Mouse (Mus musculus): Measurements from ENCODE around the gene Srrm1. TPM values are rescaled to one million over a fixed set of nuclear protein-coding genes. Genes with fewer than 3 reads are reported as not detected.
A peak's percentile ranks its signal among the peaks of the same experiment; 100 is the strongest.

Srrm1 gene
- polyA plus RNA-seq, 1 experiment from 2014 or later, result 238 TPM

GRCm38 (mm10) chr4:135313111-135313691 is 39.9 kb downstream of the Srrm1 start:
- H3K4me3 ChIP-seq, result no peak overlapping the region
- H3K4me1 ChIP-seq, result peaks cover 21% of the 10 kb centered on the region
- no peaks in the 10 kb centered on the region for H3K9me3 ChIP-seq (replicated peaks)
- WGBS, result 65% methylated on average over 17 of the region's 17 CpGs
- no peak overlapping the region for H3K9ac ChIP-seq
- H3K36me3 ChIP-seq, result peaks cover 34% of the 10 kb centered on the region
- 0 out of 2 replicates have a peak overlapping the region, but pooled peaks have one; percentile 4 for H3K27ac ChIP-seq
- ATAC-seq (ENCODE audit: low FRiP score), result no peak
- no peak overlapping the region for H3K4me2 ChIP-seq (replicated peaks)
- no peaks in the 10 kb centered on the region for H3K27me3 ChIP-seq

GRCm38 (mm10) chr4:135312706-135313105 is 40.4 kb downstream of the Srrm1 start:
- no peak for ATAC-seq (ENCODE audit: low FRiP score)
- no peaks in the 10 kb centered on the region for H3K9me3 ChIP-seq (replicated peaks)
- no peak overlapping the region for H3K9ac ChIP-seq
- H3K27me3 ChIP-seq, result no peaks in the 10 kb centered on the region
- peaks cover 31% of the 10 kb centered on the region for H3K36me3 ChIP-seq
- no peak overlapping the region for H3K4me3 ChIP-seq
- WGBS, result 40% methylated on average over 4 of the region's 4 CpGs
- H3K4me1 ChIP-seq, result peaks cover 21% of the 10 kb centered on the region
- no peak overlapping the region for H3K4me2 ChIP-seq (replicated peaks)
- peak overlapping the region; percentile 4; the same call in 1 of the 2 replicates for H3K27ac ChIP-seq

GRCm38 (mm10) chr4:135310371-135310770 is 42.8 kb downstream of the Srrm1 start:
- no peak for ATAC-seq (ENCODE audit: low FRiP score)
- WGBS, result 83% methylated on average over 8 of the region's 8 CpGs
- no peak overlapping the region for H3K4me3 ChIP-seq
- no peaks in the 10 kb centered on the region for H3K27me3 ChIP-seq
- H3K27ac ChIP-seq, result no peak overlapping the region
- no peaks in the 10 kb centered on the region for H3K9me3 ChIP-seq (replicated peaks)
- peaks cover 25% of the 10 kb centered on the region for H3K4me1 ChIP-seq
- H3K36me3 ChIP-seq, result peaks cover 12% of the 10 kb centered on the region
- H3K9ac ChIP-seq, result no peak overlapping the region
- H3K4me2 ChIP-seq (replicated peaks), result no peak overlapping the region

GRCm38 (mm10) chr4:135309726-135310125 is 43.4 kb downstream of the Srrm1 start:
- ATAC-seq (ENCODE audit: low FRiP score), result no peak
- Histone ChIP-seq H3K9me3 (replicated peaks) (no peaks in the 10 kb centered on the region), H3K27me3 (no peaks in the 10 kb centered on the region), H3K4me3 (no peak overlapping the region), H3K9ac (no peak overlapping the region), H3K4me2 (replicated peaks) (no peak overlapping the region), H3K4me1 (peaks cover 25% of the 10 kb centered on the region), H3K27ac (no peak overlapping the region), H3K36me3 (peaks cover 5% of the 10 kb centered on the region)
- WGBS, result 67% methylated on average over 5 of the region's 5 CpGs

GRCm38 (mm10) chr4:135309112-135309659 is 43.9 kb downstream of the Srrm1 start:
- Histone ChIP-seq H3K4me3 (no peak overlapping the region), H3K9me3 (replicated peaks) (no peaks in the 10 kb centered on the region), H3K27me3 (no peaks in the 10 kb centered on the region), H3K4me2 (replicated peaks) (no peak overlapping the region), H3K36me3 (no peaks in the 10 kb centered on the region), H3K27ac (no peak overlapping the region), H3K4me1 (peaks cover 25% of the 10 kb centered on the region), H3K9ac (no peak overlapping the region)
- no peak for ATAC-seq (ENCODE audit: low FRiP score)
- 51% methylated on average over 9 of the region's 9 CpGs for WGBS

- Histone ChIP-seq H3K4me2 (replicated peaks) (peak overlapping the region; percentile 31), H3K4me1 (peaks cover 13% of the 10 kb centered on the region; the same call in 1 of the 2 replicates), H3K9ac (no peak overlapping the region), H3K36me3 (no peaks in the 10 kb centered on the region), H3K9me3 (replicated peaks) (no peaks in the 10 kb centered on the region), H3K27ac (no peak overlapping the region), H3K4me3 (no peak overlapping the region), H3K27me3 (no peaks in the 10 kb centered on the region)
- 38% methylated on average over 17 of the region's 17 CpGs for WGBS
- 0 out of 2 replicates have a peak, but pooled peaks have one; percentile 35 for ATAC-seq (ENCODE audit: low FRiP score)
Measured at GRCm38 (mm10) chr4:135306971-135307632, 46.0 kb downstream of the Srrm1 start.

- no peaks in the 10 kb centered on the region for H3K9me3 ChIP-seq (replicated peaks)
- H3K36me3 ChIP-seq, result no peaks in the 10 kb centered on the region
- H3K9ac ChIP-seq, result no peak overlapping the region
- H3K4me3 ChIP-seq, result no peak overlapping the region
- 69% methylated on average over 4 of the region's 4 CpGs for WGBS
- no peaks in the 10 kb centered on the region for H3K27me3 ChIP-seq
- H3K4me1 ChIP-seq, result peaks cover 13% of the 10 kb centered on the region; the same call in 1 of the 2 replicates
- 0 out of 2 replicates have a peak overlapping the region, but pooled peaks have one; percentile 31 for H3K4me2 ChIP-seq (replicated peaks)
- ATAC-seq (ENCODE audit: low FRiP score), result no peak
- no peak overlapping the region for H3K27ac ChIP-seq
Measured at GRCm38 (mm10) chr4:135306533-135306932, 46.6 kb downstream of the Srrm1 start.

GRCm38 (mm10) chr4:135302261-135302660 is 50.9 kb downstream of the Srrm1 start:
- WGBS, result 87% methylated on average over 10 of the region's 10 CpGs
- ATAC-seq (ENCODE audit: low FRiP score), result no peak
- Histone ChIP-seq H3K4me1 (peaks cover 8% of the 10 kb centered on the region), H3K4me2 (replicated peaks) (no peak overlapping the region), H3K27ac (no peak overlapping the region), H3K36me3 (no peaks in the 10 kb centered on the region), H3K27me3 (no peaks in the 10 kb centered on the region), H3K9me3 (replicated peaks) (no peaks in the 10 kb centered on the region), H3K4me3 (no peak overlapping the region), H3K9ac (no peak overlapping the region)

GRCm38 (mm10) chr4:135301166-135301565 is 52.0 kb downstream of the Srrm1 start:
- Histone ChIP-seq H3K27ac (no peak overlapping the region), H3K9me3 (replicated peaks) (no peaks in the 10 kb centered on the region), H3K36me3 (no peaks in the 10 kb centered on the region), H3K9ac (no peak overlapping the region), H3K27me3 (no peaks in the 10 kb centered on the region), H3K4me2 (replicated peaks) (no peak overlapping the region), H3K4me1 (peaks cover 4% of the 10 kb centered on the region), H3K4me3 (no peak overlapping the region)
- ATAC-seq (ENCODE audit: low FRiP score), result no peak
- WGBS, result 75% methylated on average over 3 of the region's 3 CpGs

- no peak for ATAC-seq (ENCODE audit: low FRiP score)
- Histone ChIP-seq H3K36me3 (no peaks in the 10 kb centered on the region), H3K9ac (no peak overlapping the region), H3K27ac (no peak overlapping the region), H3K9me3 (replicated peaks) (no peaks in the 10 kb centered on the region), H3K4me2 (replicated peaks) (no peak overlapping the region), H3K27me3 (no peaks in the 10 kb centered on the region), H3K4me3 (no peak overlapping the region), H3K4me1 (peaks cover 4% of the 10 kb centered on the region)
- WGBS, result 91% methylated on average over 26 of the region's 26 CpGs
Measured at GRCm38 (mm10) chr4:135300248-135301041, 52.7 kb downstream of the Srrm1 start.

- Histone ChIP-seq H3K9me3 (replicated peaks) (no peaks in the 10 kb centered on the region), H3K36me3 (no peaks in the 10 kb centered on the region), H3K27ac (no peak overlapping the region), H3K4me1 (peaks cover 4% of the 10 kb centered on the region), H3K9ac (no peak overlapping the region), H3K27me3 (no peaks in the 10 kb centered on the region), H3K4me2 (replicated peaks) (no peak overlapping the region), H3K4me3 (no peak overlapping the region)
- ATAC-seq (ENCODE audit: low FRiP score), result no peak
- WGBS, result 91% methylated on average over 10 of the region's 10 CpGs
Measured at GRCm38 (mm10) chr4:135298680-135299079, 54.4 kb downstream of the Srrm1 start.

- Histone ChIP-seq H3K36me3 (no peaks in the 10 kb centered on the region), H3K9me3 (replicated peaks) (no peaks in the 10 kb centered on the region), H3K4me2 (replicated peaks) (no peak overlapping the region), H3K9ac (no peak overlapping the region), H3K4me3 (no peak overlapping the region), H3K27me3 (no peaks in the 10 kb centered on the region), H3K4me1 (peaks cover 4% of the 10 kb centered on the region), H3K27ac (no peak overlapping the region)
- peak; percentile 56 for ATAC-seq (ENCODE audit: low FRiP score)
- WGBS, result 63% methylated on average over 14 of the region's 15 CpGs
Measured at GRCm38 (mm10) chr4:135297931-135298546, 55.1 kb downstream of the Srrm1 start.

Measured in hindbrain, embryonic 12.5 days (tissue).